Mouse (Mus musculus) liver, embryonic 12.5 days (tissue): ENCODE results near the gene C8a. TPM values are rescaled to one million over a fixed set of nuclear protein-coding genes. Genes with fewer than 3 reads are reported as not detected.

Experiments used
- polyA plus RNA-seq: library from polyadenylated mRNA; unstranded; fragments of >200 nt; fragmentation: Nextera tagmentation; extraction: Ambion mirVana; gene quantifications from 2 replicates; pipeline ENCODE4 v1.2.1, GENCODE M21; 2016

Gene C8a
- polyA plus RNA-seq, 1 experiment from 2014 or later: 7.4 TPM

Other genes starting within 250 kb of the C8a start
- 5.3 and 5.7 TPM in 2 replicates for gene C8b, start 110.1 kb downstream of the C8a start, polyA plus RNA-seq
- not detected in 2 replicates for gene Gm17662, start 19.1 kb downstream of the C8a start, polyA plus RNA-seq
- not detected in 2 replicates for gene Fyb2, start 37.1 kb upstream of the C8a start, polyA plus RNA-seq
- gene Prkaa2, start 233.5 kb upstream of the C8a start, polyA plus RNA-seq: 0.42 and 0.48 TPM in 2 replicates